Mouse (Mus musculus) small intestine, adult 2 months (tissue): ENCODE measurements around the gene Ccm2l.
A peak's percentile ranks its signal among the peaks of the same experiment; 100 is the strongest.

Experiments used
- CTCF ChIP-seq: fragments of 200-500 bp; IDR thresholded peaks from 2 replicates; pipeline ENCODE4 v1.5.1; 2012; ENCODE audit warnings: low read depth, mild to moderate bottlenecking, control low read depth, inconsistent platforms, low read length, moderate library complexity, mixed read lengths; ENCODE audit not compliant: insufficient replicate concordance, insufficient read length; ENCODE audit errors: extremely low read depth
- POLR2A ChIP-seq: fragments of 200-500 bp; IDR thresholded peaks from 2 replicates; pipeline ENCODE4 v1.6.1; 2012; ENCODE audit warnings: low read depth, mild to moderate bottlenecking, control low read depth, inconsistent platforms, low read length, moderate library complexity

DNA sequence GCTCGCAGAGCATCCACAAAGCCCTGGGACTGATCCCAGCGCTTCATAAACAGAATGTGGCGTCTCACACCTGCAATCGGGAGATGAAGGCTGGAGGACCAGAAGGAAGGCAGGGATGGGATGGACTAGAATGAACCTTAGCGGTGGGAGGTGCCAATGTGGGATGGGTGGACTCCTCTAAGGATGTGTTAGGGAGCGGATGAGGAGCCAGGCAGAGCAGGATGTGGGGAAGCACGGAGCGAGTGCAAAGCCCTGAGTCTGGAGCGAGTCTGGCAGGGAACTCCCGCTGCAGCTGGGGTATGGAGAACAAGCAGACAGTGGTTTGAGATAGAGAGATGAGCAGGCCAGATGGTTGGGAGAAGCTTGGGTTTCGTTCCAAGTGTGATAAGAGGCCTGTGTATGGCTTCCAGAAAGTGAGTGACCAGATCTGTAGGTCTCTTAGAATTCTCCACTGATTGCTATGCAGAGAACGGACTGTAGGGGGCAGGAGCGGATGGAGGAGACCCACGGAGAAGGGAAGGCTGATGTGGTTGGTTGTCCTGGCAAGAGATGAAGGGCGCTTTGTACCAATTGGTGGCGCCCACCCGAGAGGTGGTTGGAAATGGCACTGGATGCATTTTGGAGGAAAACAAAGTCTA, 17.8 kb upstream of the Ccm2l start:
- TF ChIP-seq CTCF (peak; percentile 52; the same call in 1 of the 2 replicates), POLR2A (no peak)
